Mouse (Mus musculus) mouse trophoblast stem cell (cell line): Measurements from ENCODE around the gene D930007J09Rik.

Experiments
- in situ Hi-C, 2 experiments: fragments of 300-500 bp; cut with MseI, MboI; formaldehyde crosslinking; loops; 2 replicates in 1 of 2; 3 replicates in 1 of 2; pipeline ENCODE4 v1.15.1; 2025

The D930007J09Rik gene

GRCm38 (mm10) chr13:32802259-32803081, at the start of gene D930007J09Rik:
Gene D930007J09Rik (minus strand): TSS chr13:32802849.
- in situ Hi-C loops, result no loop called here

GRCm38 (mm10) chr13:32851967-32852366, 49.3 kb upstream of the D930007J09Rik start:
- in situ Hi-C loops, result no loop called here

- in situ Hi-C loops, result no loop called here
Observed at GRCm38 (mm10) chr13:32850668-32851404, 48.2 kb upstream of the D930007J09Rik start, which contains the start of gene Serpinb1a. Gene Serpinb1a (minus strand): TSS chr13:32851185.

GRCm38 (mm10) chr13:32850156-32850555, 47.5 kb upstream of the D930007J09Rik start:
- in situ Hi-C loops, result no loop called here

GRCm38 (mm10) chr13:32849531-32850123, 47.0 kb upstream of the D930007J09Rik start:
- in situ Hi-C loops, result no loop called here

GRCm38 (mm10) chr13:32849092-32849491, 46.4 kb upstream of the D930007J09Rik start:
- in situ Hi-C loops, result no loop called here

- in situ Hi-C loops, result no loop called here
Observed at GRCm38 (mm10) chr13:32846221-32846620, 43.6 kb upstream of the D930007J09Rik start.

GRCm38 (mm10) chr13:32841349-32841748, 38.7 kb upstream of the D930007J09Rik start:
- in situ Hi-C loops, result no loop called here

- in situ Hi-C loops, result no loop called here
Observed at GRCm38 (mm10) chr13:32839314-32839713, 36.7 kb upstream of the D930007J09Rik start.

- in situ Hi-C loops, result no loop called here
Observed at GRCm38 (mm10) chr13:32834513-32834912, 31.9 kb upstream of the D930007J09Rik start.

GRCm38 (mm10) chr13:32833237-32833636, 30.6 kb upstream of the D930007J09Rik start:
- in situ Hi-C loops, result no loop called here

- in situ Hi-C loops, result no loop called here
Observed at GRCm38 (mm10) chr13:32832776-32833175, 30.1 kb upstream of the D930007J09Rik start.

- in situ Hi-C loops, result no loop called here
Observed at GRCm38 (mm10) chr13:32831505-32832273, 29.0 kb upstream of the D930007J09Rik start.

GRCm38 (mm10) chr13:32828886-32829285, 26.2 kb upstream of the D930007J09Rik start:
- in situ Hi-C loops, result no loop called here

- in situ Hi-C loops, result no loop called here
Observed at GRCm38 (mm10) chr13:32827951-32828350, 25.3 kb upstream of the D930007J09Rik start.

GRCm38 (mm10) chr13:32827111-32827822, 24.6 kb upstream of the D930007J09Rik start:
- in situ Hi-C loops, result no loop called here

GRCm38 (mm10) chr13:32825546-32825945, 22.9 kb upstream of the D930007J09Rik start:
- in situ Hi-C loops, result no loop called here

GRCm38 (mm10) chr13:32824377-32825330, 22.0 kb upstream of the D930007J09Rik start:
- in situ Hi-C loops, result no loop called here

- in situ Hi-C loops, result no loop called here
Observed at GRCm38 (mm10) chr13:32823126-32823525, 20.5 kb upstream of the D930007J09Rik start.

GRCm38 (mm10) chr13:32821671-32822070, 19.0 kb upstream of the D930007J09Rik start:
- in situ Hi-C loops, result no loop called here
